Mouse (Mus musculus): ENCODE measurements at regions not wholly inside any gene's neighbourhood (a gene's known extent, or its start where the extent isn't known, plus 50 kb on each side); places are given as distances from the start of the nearest gene placed in this dataset.

DNA sequence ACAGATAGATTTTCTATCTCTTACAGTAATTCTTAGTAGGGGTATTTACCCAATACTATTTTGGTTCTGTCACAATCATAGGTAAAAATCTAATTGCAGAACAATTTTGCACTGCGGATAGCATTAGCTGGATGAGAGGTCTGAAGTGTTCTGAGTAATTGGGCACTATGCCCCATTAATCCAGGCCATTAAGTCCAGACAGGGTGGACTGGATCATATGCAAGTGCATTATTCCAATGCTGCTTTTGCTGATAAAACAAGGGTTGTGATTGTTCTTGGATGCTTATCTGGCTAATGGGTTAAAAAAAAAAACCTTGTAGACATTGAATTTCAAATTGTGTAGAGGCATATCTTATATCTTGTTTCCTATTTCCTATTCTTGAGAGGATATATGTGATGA is 1732.6 kb upstream of the Gm6569 start:
- Histone ChIP-seq H3K36me3 (ENCODE audit: control insufficient read depth, insufficient read depth, low read length) (no peaks in the 10 kb centered on the region), H3K4me1 (replicated peaks; ENCODE audit: control insufficient read depth, insufficient read depth, low read length) (no peaks in the 10 kb centered on the region), H3K4me3 (ENCODE audit: control insufficient read depth, insufficient read depth, low read length) (no peak overlapping the region), H3K27me3 (ENCODE audit: control insufficient read depth, insufficient read depth, low read length) (no peaks in the 10 kb centered on the region), H3K27ac (ENCODE audit: control insufficient read depth, insufficient read depth, low read length) (no peak overlapping the region)
- 91% methylated on average over 1 of the region's 1 CpGs for WGBS
- no peak for DNase-seq
- no peak for TF ChIP-seq CTCF (IDR thresholded peaks at IDR 0.05; ENCODE audit: borderline replicate concordance, control insufficient read depth, extremely low read depth, insufficient read depth, low read length, poor library complexity)
- TF ChIP-seq POLR2A (IDR thresholded peaks at IDR 0.05; ENCODE audit: control insufficient read depth, extremely low read depth, insufficient read depth, low read length, poor library complexity): no peak

DNA sequence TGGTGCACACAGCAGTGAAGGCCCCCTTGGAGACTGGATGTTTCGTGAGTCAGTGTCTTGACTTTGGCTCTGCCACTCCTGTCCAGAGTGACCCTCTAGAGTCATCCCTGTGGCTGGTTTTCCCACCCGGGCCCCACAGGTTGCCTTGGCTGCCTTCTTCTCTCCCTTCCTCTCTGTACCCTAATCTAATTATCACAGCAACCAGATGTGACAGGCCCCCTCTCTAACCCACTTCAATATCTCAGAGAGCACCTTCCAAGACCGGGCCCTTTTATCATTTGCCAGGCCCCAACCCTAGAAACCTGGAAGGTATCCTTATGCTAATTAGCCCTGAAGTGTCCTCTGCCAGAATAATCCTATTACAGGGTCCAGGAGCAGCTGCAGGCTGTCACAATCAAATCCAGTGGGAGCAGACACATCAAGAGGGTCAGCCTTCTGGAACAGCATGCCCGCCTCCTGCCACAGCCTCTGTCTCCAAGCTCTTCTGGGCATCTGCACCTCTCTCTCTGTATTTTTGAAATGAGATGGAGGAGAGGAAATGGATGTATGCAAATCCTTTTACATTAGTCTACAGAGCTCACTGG is 1728.4 kb upstream of the Gm6569 start:
- H3K4me3 ChIP-seq (ENCODE audit: control insufficient read depth, insufficient read depth, low read length): no peak overlapping the region
- TF ChIP-seq POLR2A (IDR thresholded peaks at IDR 0.05; ENCODE audit: control insufficient read depth, extremely low read depth, insufficient read depth, low read length, poor library complexity) (no peak), CTCF (IDR thresholded peaks at IDR 0.05; ENCODE audit: borderline replicate concordance, control insufficient read depth, extremely low read depth, insufficient read depth, low read length, poor library complexity) (no peak)
- no peak for DNase-seq
- no peaks in the 10 kb centered on the region for H3K36me3 ChIP-seq (ENCODE audit: control insufficient read depth, insufficient read depth, low read length)
- H3K4me1 ChIP-seq (replicated peaks; ENCODE audit: control insufficient read depth, insufficient read depth, low read length): no peaks in the 10 kb centered on the region
- no peaks in the 10 kb centered on the region for H3K27me3 ChIP-seq (ENCODE audit: control insufficient read depth, insufficient read depth, low read length)
- 73% methylated on average over 4 of the region's 4 CpGs for WGBS
- no peak overlapping the region for H3K27ac ChIP-seq (ENCODE audit: control insufficient read depth, insufficient read depth, low read length)

DNA sequence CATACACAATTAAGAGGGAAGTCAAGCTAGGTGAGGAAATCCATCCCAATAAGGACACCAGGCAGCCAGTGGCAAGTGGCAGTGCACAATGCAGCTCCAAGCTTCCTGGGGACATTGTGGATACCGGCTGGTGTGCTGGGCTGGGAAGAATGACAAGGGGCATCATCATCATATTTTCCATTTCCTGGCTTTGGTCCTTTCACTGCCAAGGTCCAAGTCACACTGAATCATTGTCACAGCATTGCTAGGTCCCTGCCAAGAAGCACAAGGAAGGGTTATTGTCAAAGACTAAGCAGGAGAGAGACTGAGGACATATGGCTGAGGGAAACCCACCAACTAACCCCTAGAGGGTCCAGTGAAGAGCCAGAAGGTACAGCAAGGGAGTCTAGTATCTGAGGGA is 1723.8 kb upstream of the Gm6569 start:
- no peaks in the 10 kb centered on the region for H3K4me1 ChIP-seq (replicated peaks; ENCODE audit: control insufficient read depth, insufficient read depth, low read length)
- 83% methylated on average over 1 of the region's 1 CpGs for WGBS
- TF ChIP-seq CTCF (IDR thresholded peaks at IDR 0.05; ENCODE audit: borderline replicate concordance, control insufficient read depth, extremely low read depth, insufficient read depth, low read length, poor library complexity): no peak
- no peak for TF ChIP-seq POLR2A (IDR thresholded peaks at IDR 0.05; ENCODE audit: control insufficient read depth, extremely low read depth, insufficient read depth, low read length, poor library complexity)
- no peak for DNase-seq
- no peaks in the 10 kb centered on the region for H3K27me3 ChIP-seq (ENCODE audit: control insufficient read depth, insufficient read depth, low read length)
- no peaks in the 10 kb centered on the region for H3K36me3 ChIP-seq (ENCODE audit: control insufficient read depth, insufficient read depth, low read length)
- no peak overlapping the region for H3K27ac ChIP-seq (ENCODE audit: control insufficient read depth, insufficient read depth, low read length)
- no peak overlapping the region for H3K4me3 ChIP-seq (ENCODE audit: control insufficient read depth, insufficient read depth, low read length)

DNA sequence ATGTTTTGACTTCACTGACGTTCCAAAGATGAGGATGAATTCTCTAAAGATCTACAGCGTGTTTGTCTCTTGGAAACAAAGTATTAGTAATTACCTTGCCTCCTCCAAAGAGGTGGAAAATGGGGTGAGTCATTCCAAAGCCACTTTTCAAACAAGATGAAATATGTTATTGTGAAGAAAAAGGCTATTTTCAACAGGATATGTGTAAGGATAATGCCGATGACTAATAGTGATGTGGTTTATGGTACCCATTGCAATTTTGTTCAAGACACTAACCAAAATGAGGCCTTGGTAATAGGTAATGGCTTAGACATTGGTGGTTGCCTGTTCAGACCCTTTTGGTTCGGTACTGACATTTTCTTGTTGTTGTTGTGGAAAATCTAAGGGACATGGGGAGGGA is 1717.6 kb upstream of the Gm6569 start:
- 83% methylated on average over 4 of the region's 4 CpGs for WGBS
- no peaks in the 10 kb centered on the region for H3K4me1 ChIP-seq (replicated peaks; ENCODE audit: control insufficient read depth, insufficient read depth, low read length)

DNA sequence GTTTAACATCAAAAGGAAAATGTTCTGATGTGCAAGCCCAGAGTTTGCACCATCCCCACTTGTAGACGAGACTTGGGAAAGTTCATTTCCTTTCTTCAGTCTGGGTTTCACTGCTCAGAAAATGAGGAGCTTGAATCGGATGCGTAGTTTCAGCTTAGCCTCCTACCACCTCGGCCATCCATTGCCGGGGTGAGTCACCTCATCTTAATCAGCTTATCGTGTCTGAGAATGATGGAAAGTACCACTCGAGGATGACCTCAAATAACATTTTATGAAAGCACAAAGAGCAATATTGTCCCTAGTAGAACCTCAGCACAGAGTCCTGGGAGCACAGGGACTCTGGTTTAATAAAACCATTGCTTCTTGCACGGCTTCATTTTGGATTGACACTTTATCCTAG is 1700.1 kb upstream of the Gm6569 start:
- WGBS: 77% methylated on average over 8 of the region's 8 CpGs
- Histone ChIP-seq H3K4me3 (ENCODE audit: control insufficient read depth, insufficient read depth, low read length) (no peak overlapping the region), H3K4me1 (replicated peaks; ENCODE audit: control insufficient read depth, insufficient read depth, low read length) (no peaks in the 10 kb centered on the region), H3K27me3 (ENCODE audit: control insufficient read depth, insufficient read depth, low read length) (no peaks in the 10 kb centered on the region), H3K27ac (ENCODE audit: control insufficient read depth, insufficient read depth, low read length) (no peak overlapping the region), H3K36me3 (ENCODE audit: control insufficient read depth, insufficient read depth, low read length) (no peaks in the 10 kb centered on the region)
- TF ChIP-seq CTCF (IDR thresholded peaks at IDR 0.05; ENCODE audit: borderline replicate concordance, control insufficient read depth, extremely low read depth, insufficient read depth, low read length, poor library complexity) (no peak), POLR2A (IDR thresholded peaks at IDR 0.05; ENCODE audit: control insufficient read depth, extremely low read depth, insufficient read depth, low read length, poor library complexity) (no peak)
- DNase-seq: no peak

More for the DNA sequence above, 1717.6 kb upstream of the Gm6569 start:
- Histone ChIP-seq H3K27ac (ENCODE audit: control insufficient read depth, insufficient read depth, low read length) (no peak overlapping the region), H3K27me3 (ENCODE audit: control insufficient read depth, insufficient read depth, low read length) (no peaks in the 10 kb centered on the region), H3K4me3 (ENCODE audit: control insufficient read depth, insufficient read depth, low read length) (no peak overlapping the region), H3K36me3 (ENCODE audit: control insufficient read depth, insufficient read depth, low read length) (no peaks in the 10 kb centered on the region)
- no peak for DNase-seq
- no peak for TF ChIP-seq POLR2A (IDR thresholded peaks at IDR 0.05; ENCODE audit: control insufficient read depth, extremely low read depth, insufficient read depth, low read length, poor library complexity)
- TF ChIP-seq CTCF (IDR thresholded peaks at IDR 0.05; ENCODE audit: borderline replicate concordance, control insufficient read depth, extremely low read depth, insufficient read depth, low read length, poor library complexity): no peak

DNA sequence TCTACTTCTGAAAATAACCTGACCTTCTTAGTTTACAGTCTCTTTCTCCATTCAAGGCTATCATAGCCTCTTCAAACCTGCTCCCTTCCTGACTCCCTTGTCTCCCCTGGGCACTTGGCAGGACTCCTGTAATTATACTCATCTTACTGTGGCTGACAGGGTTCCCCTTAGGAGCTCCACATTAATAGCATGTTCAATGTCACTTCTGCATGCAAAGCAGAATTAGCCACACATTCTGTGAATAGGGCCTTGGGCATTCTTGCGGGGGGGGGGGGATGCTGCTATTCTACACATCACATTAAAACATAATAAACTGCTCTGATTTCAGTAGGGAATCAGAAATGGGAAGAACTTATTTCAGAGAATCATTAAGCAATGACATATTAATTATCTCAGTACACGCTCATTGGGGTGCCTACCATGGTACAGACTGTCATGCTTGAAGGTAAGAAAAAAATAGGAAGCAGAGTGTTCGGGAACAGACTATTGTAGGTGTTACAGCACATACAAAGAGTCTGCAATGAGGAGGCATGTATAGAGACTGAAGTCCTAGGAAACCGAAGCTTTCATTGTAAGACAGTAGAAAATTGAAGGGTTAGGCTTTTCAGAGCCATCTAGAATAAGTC is 1698.3 kb upstream of the Gm6569 start:
- H3K27ac ChIP-seq (ENCODE audit: control insufficient read depth, insufficient read depth, low read length): no peak overlapping the region
- 88% methylated on average over 4 of the region's 4 CpGs for WGBS
- no peak for DNase-seq
- no peaks in the 10 kb centered on the region for H3K36me3 ChIP-seq (ENCODE audit: control insufficient read depth, insufficient read depth, low read length)
- TF ChIP-seq CTCF (IDR thresholded peaks at IDR 0.05; ENCODE audit: borderline replicate concordance, control insufficient read depth, extremely low read depth, insufficient read depth, low read length, poor library complexity) (no peak), POLR2A (IDR thresholded peaks at IDR 0.05; ENCODE audit: control insufficient read depth, extremely low read depth, insufficient read depth, low read length, poor library complexity) (no peak)
- H3K4me1 ChIP-seq (replicated peaks; ENCODE audit: control insufficient read depth, insufficient read depth, low read length): no peaks in the 10 kb centered on the region
- H3K4me3 ChIP-seq (ENCODE audit: control insufficient read depth, insufficient read depth, low read length): no peak overlapping the region
- H3K27me3 ChIP-seq (ENCODE audit: control insufficient read depth, insufficient read depth, low read length): no peaks in the 10 kb centered on the region
